Mouse (Mus musculus) urinary bladder, postnatal 36 days (tissue): ENCODE results near the gene Gm38431.

Experiments used
- DNase-seq, 2 experiments: peaks; one replicate each; pipeline ENCODE4 v3.0.0; 2022; ENCODE audit warnings: low spot score in 2 of 2, mixed read lengths in 1 of 2

Gm38431 gene

DNA sequence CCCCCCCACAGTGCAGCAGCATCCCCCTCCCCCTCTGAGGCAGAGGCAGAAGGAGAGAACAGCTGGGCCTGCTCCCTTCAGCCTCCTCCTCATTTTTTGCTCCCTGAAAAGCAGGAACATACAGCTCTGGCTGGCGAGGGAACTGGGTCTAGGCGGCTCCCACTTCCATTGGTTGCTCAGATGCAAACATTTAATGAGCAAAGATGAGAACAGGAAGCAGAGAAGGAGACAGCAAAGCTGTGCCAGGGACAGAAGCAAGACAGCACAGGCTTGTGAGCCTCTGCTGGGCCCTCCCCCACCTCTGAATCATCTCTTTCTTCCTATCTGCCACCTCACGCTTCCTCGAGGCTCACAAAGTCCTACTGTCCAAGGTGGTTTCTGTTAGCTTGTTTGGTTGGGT is 50.5 kb downstream of the Gm38431 start:
- no peak for DNase-seq

GRCm38 (mm10) chr9:21039779-21040178 is 52.0 kb downstream of the Gm38431 start:
- DNase-seq: no peak

DNA sequence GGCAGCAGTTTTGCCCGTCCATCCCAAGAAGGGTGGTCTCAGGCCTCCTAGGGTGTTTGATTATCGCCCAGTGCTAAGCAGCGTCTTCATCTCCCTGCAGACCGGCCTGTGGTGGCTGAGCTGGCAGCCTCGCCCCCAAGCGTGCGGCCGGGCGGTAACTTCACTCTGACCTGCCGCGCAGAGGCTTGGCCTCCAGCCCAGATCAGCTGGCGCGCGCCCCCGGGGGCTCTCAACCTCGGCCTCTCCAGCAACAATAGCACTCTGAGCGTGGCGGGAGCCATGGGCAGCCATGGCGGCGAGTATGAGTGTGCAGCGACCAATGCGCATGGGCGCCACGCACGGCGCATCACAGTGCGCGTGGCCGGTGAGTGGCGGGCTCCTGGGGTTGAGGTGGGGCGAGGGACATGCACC is 54.3 kb downstream of the Gm38431 start:
- no peak for DNase-seq

DNA sequence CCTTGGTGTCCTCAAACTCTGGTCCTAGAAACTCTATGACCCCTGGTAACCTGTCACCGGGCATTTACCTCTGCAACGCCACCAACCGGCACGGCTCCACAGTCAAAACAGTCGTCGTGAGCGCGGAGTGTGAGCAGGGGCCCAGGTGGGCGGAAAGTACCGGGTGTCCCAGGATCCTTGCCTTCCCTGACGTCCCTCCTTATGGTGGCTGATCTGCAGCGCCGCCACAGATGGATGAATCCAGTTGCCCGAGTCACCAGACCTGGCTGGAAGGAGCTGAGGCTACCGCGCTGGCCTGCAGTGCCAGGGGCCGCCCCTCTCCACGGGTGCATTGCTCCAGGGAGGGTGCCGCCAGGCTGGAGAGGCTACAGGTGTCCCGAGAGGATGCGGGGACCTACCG is 55.1 kb downstream of the Gm38431 start:
- no peak for DNase-seq

DNA sequence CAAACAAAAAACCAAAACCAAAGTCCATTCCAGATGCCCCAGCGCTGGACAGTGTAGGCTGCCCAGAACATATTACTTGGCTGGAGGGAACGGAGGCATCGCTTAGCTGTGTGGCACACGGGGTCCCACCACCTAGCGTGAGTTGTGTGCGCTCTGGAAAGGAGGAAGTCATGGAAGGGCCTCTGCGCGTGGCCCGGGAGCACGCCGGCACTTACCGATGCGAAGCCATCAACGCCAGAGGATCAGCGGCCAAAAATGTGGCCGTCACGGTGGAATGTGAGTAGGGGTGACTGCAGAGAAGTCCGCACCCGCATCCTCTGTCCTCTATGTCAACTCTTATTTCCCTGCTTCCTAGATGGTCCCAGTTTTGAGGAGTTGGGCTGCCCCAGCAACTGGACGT is 55.6 kb downstream of the Gm38431 start:
- no peak for DNase-seq

- DNase-seq: no peak
These were observed 56.2 kb downstream of the Gm38431 start for GRCm38 (mm10) chr9:21035586-21035985.

GRCm38 (mm10) chr9:21034481-21035085 is 57.2 kb downstream of the Gm38431 start:
- no peak for DNase-seq

GRCm38 (mm10) chr9:21033136-21033535 is 58.7 kb downstream of the Gm38431 start:
- peak; percentile 89 to 90 for DNase-seq

- no peak for DNase-seq
These were observed 59.3 kb downstream of the Gm38431 start for GRCm38 (mm10) chr9:21032491-21032890.

DNA sequence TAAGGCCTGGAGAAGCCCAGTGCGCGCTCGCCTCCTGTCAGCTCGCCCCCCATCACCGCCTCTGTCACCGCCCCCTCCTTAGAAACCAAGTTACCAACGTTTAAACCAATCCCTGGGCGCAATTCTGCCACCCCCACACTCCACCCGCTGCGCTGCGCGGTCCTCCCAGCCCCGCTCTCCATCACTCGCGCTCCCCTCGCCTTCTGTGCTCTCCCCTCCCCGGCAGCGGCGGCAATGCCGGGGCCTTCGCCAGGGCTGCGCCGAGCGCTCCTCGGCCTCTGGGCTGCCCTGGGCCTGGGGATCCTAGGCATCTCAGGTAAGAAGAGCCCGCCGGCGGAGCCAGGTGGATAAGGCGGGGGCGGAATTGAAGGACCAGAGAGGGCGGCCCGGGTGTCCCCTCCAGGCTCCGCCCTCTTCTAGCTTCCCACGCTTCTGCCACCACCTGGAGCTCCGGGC is 59.9 kb downstream of the Gm38431 start, which contains the start of gene Icam5:
Gene Icam5, plus strand, starts transcription at position 178 of the 456 bp plus-strand sequence.
- DNase-seq: no peak

DNA sequence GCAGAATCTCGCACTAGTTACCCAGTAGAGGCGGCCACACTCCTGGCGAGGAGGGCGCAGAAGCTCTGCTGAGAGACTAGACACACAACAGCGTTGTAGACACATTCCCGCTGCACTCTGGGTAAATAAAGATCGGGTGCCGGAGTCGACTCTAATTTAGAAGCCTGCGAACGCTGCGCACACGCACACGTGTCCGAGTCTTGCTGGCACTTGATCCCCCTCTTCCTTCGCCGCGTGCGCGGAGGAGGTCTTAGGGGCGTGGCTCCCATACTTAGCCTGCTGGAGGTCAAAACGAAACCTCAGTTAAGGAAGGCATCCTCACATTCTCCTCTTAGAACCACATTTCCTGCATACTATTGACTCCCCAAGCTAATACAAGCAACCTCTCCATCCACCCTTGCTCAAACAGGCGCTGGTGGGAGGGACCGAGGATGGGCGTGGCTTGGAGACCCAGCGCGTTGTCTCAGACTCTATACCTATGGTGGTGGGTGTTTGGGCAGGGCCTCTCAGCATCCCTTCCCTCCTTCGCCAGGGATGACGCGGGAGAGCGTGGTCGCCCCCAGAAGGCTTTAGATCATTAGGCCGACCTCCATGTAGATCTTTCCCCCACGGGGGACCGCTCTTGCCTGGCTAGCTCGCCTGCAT is 60.4 kb downstream of the Gm38431 start:
- peak in 1 of 2 experiments; percentile 58 for DNase-seq

DNA sequence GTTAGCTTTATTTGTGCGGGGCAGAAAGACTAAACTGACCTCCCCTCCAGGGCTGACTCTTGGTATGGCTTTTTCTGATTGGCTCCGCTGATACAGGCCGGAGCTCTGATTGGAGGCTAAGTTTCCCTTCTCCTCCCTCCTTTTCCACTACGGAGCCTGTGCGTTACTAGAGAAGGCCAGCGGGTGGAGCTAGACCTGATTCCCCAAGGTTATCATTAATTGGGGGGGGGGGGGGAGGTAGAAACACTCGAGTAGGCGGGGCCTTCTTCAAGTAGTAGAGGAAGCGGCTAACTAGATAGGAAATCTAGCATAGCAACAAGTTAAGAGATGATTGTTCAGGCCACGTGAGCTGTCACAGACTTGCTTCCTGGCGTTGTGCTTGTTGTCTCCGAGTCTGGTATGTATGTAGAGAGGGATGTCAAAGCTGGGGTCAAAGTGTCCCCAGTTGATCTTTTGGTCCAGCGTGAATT is 61.0 kb downstream of the Gm38431 start:
- DNase-seq: peak; percentile 69 to 89

DNA sequence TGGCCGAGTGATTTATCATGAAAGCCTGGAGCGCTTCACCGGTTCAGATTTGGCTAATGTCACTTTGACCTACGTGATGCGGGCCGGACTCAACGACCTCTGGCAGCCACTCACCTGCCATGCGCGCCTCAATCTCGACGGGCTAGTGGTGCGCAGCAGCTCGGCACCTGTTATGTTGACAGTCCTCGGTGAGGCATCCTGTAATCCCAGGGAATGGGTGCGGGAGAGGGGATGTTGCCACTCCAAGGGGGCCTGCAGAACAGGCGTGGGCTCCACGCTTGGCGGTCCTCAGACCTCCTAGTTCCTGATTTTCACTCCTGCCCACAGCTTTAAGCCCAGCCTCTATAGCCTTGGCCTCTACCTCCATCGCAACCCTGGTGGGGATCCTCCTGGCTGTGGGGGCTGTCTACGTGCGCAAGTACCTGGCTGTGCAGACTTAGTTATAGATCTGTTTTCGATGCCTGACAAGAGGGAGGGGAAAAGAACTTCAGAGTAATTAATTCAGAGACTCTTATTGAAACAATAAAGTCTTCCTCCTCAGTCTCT is 61.7 kb downstream of the Gm38431 start:
- DNase-seq: no peak

DNA sequence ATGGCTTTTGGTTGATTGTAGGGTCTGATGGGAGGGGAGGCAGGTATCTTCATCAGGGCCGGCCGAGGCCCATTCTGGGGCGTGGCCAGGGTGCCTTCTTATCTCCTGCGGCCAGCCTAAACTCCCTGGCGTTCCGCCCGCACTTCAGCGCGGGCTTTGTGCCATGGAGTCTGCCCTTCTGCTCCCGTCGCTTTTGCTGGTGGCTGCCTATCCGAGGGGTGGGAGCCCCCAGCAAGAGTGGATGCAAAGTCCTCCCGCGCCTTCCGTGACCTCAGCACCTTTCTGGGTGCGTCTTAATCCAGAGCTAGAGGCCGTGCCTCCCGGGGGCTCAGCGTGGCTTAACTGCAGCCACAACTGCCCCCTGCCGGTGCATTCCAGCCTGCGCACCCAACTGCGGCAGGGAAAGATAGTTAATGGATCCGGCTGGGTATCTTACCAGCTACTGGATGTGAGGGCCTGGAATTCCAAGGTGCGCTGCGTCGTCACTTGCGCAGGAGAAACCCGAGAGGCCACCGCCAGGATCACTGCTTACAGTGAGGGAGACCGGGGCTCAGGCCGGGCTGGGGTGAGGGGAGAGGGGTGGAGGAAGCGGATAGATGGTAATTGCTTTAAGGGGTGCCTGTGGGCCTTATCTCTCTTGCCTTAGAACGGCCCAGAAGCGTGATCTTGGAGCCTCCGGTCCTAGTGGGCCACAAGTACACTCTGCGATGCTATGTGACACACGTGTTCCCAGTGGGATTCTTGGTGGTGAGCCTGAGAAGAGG is 62.3 kb downstream of the Gm38431 start, which contains the start of gene Icam4:
Gene Icam4, plus strand, starts transcription at position 83 of the 764 bp plus-strand sequence.
- peak; percentile 75 to 85 for DNase-seq

GRCm38 (mm10) chr9:21028560-21029110 is 63.2 kb downstream of the Gm38431 start:
- no peak for DNase-seq

DNA sequence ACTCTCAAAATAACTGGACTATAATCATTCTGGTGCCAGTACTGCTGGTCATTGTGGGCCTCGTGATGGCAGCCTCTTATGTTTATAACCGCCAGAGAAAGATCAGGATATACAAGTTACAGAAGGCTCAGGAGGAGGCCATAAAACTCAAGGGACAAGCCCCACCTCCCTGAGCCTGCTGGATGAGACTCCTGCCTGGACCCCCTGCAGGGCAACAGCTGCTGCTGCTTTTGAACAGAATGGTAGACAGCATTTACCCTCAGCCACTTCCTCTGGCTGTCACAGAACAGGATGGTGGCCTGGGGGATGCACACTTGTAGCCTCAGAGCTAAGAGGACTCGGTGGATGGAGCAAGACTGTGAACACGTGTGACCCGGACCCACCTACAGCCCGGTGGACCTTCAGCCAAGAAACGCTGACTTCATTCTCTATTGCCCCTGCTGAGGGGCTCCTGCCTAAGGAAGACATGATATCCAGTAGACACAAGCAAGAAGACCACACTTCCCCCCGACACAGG is 64.0 kb downstream of the Gm38431 start:
- no peak for DNase-seq

GRCm38 (mm10) chr9:21026849-21027248 is 64.9 kb downstream of the Gm38431 start:
- DNase-seq: no peak

GRCm38 (mm10) chr9:21025258-21025810 is 66.5 kb downstream of the Gm38431 start:
- DNase-seq: no peak

DNA sequence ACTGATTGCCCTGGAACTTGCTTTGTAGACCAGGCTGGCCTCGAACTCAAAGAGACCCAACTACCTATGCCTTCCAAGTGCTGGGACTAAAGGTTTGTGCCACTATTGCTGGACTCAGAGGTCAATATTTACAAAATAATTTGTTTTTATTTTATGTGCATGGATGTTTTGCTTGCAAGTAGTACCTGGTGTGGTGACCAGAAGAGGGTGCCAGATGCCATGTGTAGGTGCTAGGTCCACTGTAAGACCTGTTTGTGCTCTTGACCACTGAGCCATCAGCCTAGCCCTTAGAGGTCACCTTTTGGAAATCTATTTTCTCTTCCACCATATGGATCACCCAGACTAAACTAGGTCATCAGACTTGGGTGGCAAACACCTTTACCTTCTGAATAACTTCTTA is 69.1 kb downstream of the Gm38431 start:
- DNase-seq: no peak

- no peak for DNase-seq
These were observed 69.5 kb downstream of the Gm38431 start for GRCm38 (mm10) chr9:21022288-21022687.

- no peak for DNase-seq
These were observed 70.4 kb downstream of the Gm38431 start for GRCm38 (mm10) chr9:21021363-21021762.
